In the genomic region with DNA sequence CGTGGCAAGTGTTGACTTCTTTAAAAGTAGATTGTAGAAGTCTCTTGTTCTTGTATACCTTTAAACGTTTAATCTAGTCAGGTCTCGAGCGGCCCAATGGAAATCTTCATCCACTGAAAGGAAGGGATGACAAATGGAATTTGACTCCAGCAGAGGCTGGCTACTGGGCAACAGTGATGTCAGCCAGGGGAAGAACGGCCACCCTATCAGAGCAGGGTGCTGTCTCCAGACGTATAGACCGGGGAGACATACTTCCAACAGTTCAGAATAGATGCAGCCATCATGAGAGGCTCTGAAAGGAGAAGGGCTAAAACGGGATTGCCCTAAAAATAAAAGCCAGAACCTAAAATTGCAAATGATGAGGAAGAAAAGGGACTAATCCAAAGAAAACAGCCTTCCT, we compare ENCODE assay signal across 20 mouse cellular contexts.
"Had no signal": no experiment of that assay in that cellular context is flagged by ENCODE, and none has a peak within 500 bp of the region (broad histone marks: within the 10 kb centered on the region; RNA-seq: fewer than 3 reads in every experiment).

No protein-coding gene starts in this region.

- H3K27me3 ChIP-seq: heart, embryonic 12.5 days; hindbrain, embryonic 12.5 days; intestine, embryonic 15.5 days; limb, embryonic 12.5 days had no signal

- H3K27ac ChIP-seq: gastrocnemius, adult 2 months; heart, embryonic 10.5 days; hindbrain, embryonic 10.5 days; hindbrain, embryonic 12.5 days; intestine, embryonic 15.5 days; layer of hippocampus, adult 2 months; limb, embryonic 10.5 days; limb, embryonic 12.5 days; liver, embryonic 13.5 days; liver, embryonic 15.5 days had no signal

- H3K9ac ChIP-seq: heart, embryonic 12.5 days; hindbrain, embryonic 12.5 days; intestine, embryonic 15.5 days; limb, embryonic 12.5 days; liver, embryonic 13.5 days; liver, embryonic 15.5 days had no signal

- H3K9me3 ChIP-seq: heart, embryonic 10.5 days; heart, embryonic 12.5 days; hindbrain, embryonic 10.5 days; hindbrain, embryonic 12.5 days; intestine, embryonic 15.5 days; limb, embryonic 10.5 days; limb, embryonic 12.5 days; liver, embryonic 13.5 days; liver, embryonic 15.5 days had no signal

- H3K4me2 ChIP-seq: heart, embryonic 12.5 days; hindbrain, embryonic 12.5 days; intestine, embryonic 15.5 days; limb, embryonic 12.5 days; liver, embryonic 11.5 days; liver, embryonic 13.5 days; liver, embryonic 15.5 days had no signal

- H3K4me3 ChIP-seq: gastrocnemius, adult 2 months; heart, embryonic 10.5 days; heart, embryonic 12.5 days; hindbrain, embryonic 10.5 days; hindbrain, embryonic 12.5 days; intestine, embryonic 15.5 days; layer of hippocampus, adult 2 months; limb, embryonic 10.5 days; limb, embryonic 12.5 days; liver, embryonic 13.5 days; liver, embryonic 15.5 days had no signal

- H3K36me3 ChIP-seq: heart, embryonic 10.5 days; heart, embryonic 12.5 days; hindbrain, embryonic 10.5 days; hindbrain, embryonic 12.5 days; intestine, embryonic 15.5 days; limb, embryonic 10.5 days; limb, embryonic 12.5 days; liver, embryonic 13.5 days; liver, embryonic 15.5 days had no signal

- DNase-seq: gastrocnemius, adult 2 months; gastrocnemius, postnatal 10 days; gastrocnemius, postnatal 25 days; kidney, postnatal 10 days; kidney, postnatal 25 days; kidney, postnatal 4 days; liver; liver, embryonic 13.5 days had no signal

- ATAC-seq: inflammation-experienced regulatory T-cells, adult 6 months; intestine, embryonic 15.5 days; intestine, postnatal 0 days had no signal
